Mouse (Mus musculus) 3T3-L1 (cell line): ENCODE measurements around the gene Mt4.

Source experiments
- DNase-seq: peaks from one replicate; pipeline ENCODE4 v3.0.0-alpha.2; 2015; ENCODE audit warnings: low read depth, low spot score

Gene Mt4

GRCm38 (mm10) chr8:94178857-94179712, 42.1 kb downstream of the Mt4 start, which contains the start of gene Mt1:
Gene Mt1 (plus strand): TSS chr8:94179082.
- peak; percentile 99 for DNase-seq

GRCm38 (mm10) chr8:94179713-94180560, 42.9 kb downstream of the Mt4 start:
- peak; percentile 56 for DNase-seq

- no peak for DNase-seq
Observed at GRCm38 (mm10) chr8:94180561-94180908, 43.5 kb downstream of the Mt4 start.

GRCm38 (mm10) chr8:94182055-94182929, 45.3 kb downstream of the Mt4 start:
- DNase-seq, result peak; percentile 37

GRCm38 (mm10) chr8:94183117-94183516, 46.1 kb downstream of the Mt4 start:
- peak; percentile 88 for DNase-seq

- DNase-seq, result no peak
Observed at GRCm38 (mm10) chr8:94184357-94184843, 47.4 kb downstream of the Mt4 start.

GRCm38 (mm10) chr8:94185791-94186190, 48.8 kb downstream of the Mt4 start:
- DNase-seq, result no peak

GRCm38 (mm10) chr8:94186542-94186941, 49.5 kb downstream of the Mt4 start:
- no peak for DNase-seq

GRCm38 (mm10) chr8:94187290-94188002, 50.4 kb downstream of the Mt4 start:
- DNase-seq, result no peak
